8 mouse cellular contexts compared by ENCODE assay signal in genomic region chr13:59467591-59467990, GRCm38 (mm10).
DNase-seq lines count a peak whose midpoint lies in the region; ATAC-seq and TF ChIP-seq lines count a peak whose summit lies in the region.

No protein-coding gene starts in this region.

- 47% methylated on average over 3 of the region's 3 CpGs for WGBS in kidney, embryonic 15.5 days
- 24% methylated on average over 3 of the region's 3 CpGs for WGBS in lung, postnatal 0 days
- WGBS in intestine, embryonic 15.5 days, result 54% methylated on average over 3 of the region's 3 CpGs

- no peak for ATAC-seq in kidney, embryonic 15.5 days (replicated peaks; ENCODE audit: low FRiP score)
- ATAC-seq in lung, postnatal 0 days, result peak; percentile 93
- ATAC-seq in granulocyte monocyte progenitor cell, adult 5-6 weeks (replicated peaks; ENCODE audit: poor library complexity, severe bottlenecking), result no peak
- ATAC-seq in intestine, embryonic 15.5 days, result no peak

- DNase-seq in kidney, adult 11 months, result peak; percentile 32
- peak; percentile 53 for DNase-seq in adrenal gland, postnatal 25 days
- DNase-seq in frontal cortex, adult 2 months (ENCODE audit: extremely low spot score in 1 of 2, low spot score in 1 of 2), result peak; percentile 59 to 79
- peak; percentile 65 for DNase-seq in kidney, postnatal 10 days
- peak; percentile 83 for DNase-seq in lung, postnatal 0 days (ENCODE audit: low spot score)

- H3K9me3 ChIP-seq in kidney, embryonic 15.5 days (replicated peaks), result no peaks in the 10 kb centered on the region
- H3K9me3 ChIP-seq in lung, postnatal 0 days (ENCODE audit: low read length), result no peaks in the 10 kb centered on the region
- no peaks in the 10 kb centered on the region for H3K9me3 ChIP-seq in intestine, embryonic 15.5 days

- no peaks in the 10 kb centered on the region for H3K4me1 ChIP-seq in kidney, embryonic 15.5 days
- H3K4me1 ChIP-seq in lung, postnatal 0 days (ENCODE audit: insufficient read depth, low read depth, low read length), result no peaks in the 10 kb centered on the region
- H3K4me1 ChIP-seq in intestine, embryonic 15.5 days (replicated peaks), result no peaks in the 10 kb centered on the region

- H3K27ac ChIP-seq in kidney, embryonic 15.5 days, result no peak overlapping the region
- peak overlapping the region; percentile 35 for H3K27ac ChIP-seq in lung, postnatal 0 days (ENCODE audit: low read length)
- no peak overlapping the region for H3K27ac ChIP-seq in intestine, embryonic 15.5 days

- H3K9ac ChIP-seq in kidney, embryonic 15.5 days, result no peak overlapping the region
- H3K9ac ChIP-seq in lung, postnatal 0 days (replicated peaks; ENCODE audit: low read depth), result no peak overlapping the region
- H3K9ac ChIP-seq in intestine, embryonic 15.5 days, result no peak overlapping the region

- no peak overlapping the region for H3K4me2 ChIP-seq in kidney, embryonic 15.5 days
- no peak overlapping the region for H3K4me2 ChIP-seq in lung, postnatal 0 days (replicated peaks; ENCODE audit: low read depth, low read length)
- no peak overlapping the region for H3K4me2 ChIP-seq in intestine, embryonic 15.5 days (replicated peaks)

- H3K27me3 ChIP-seq in kidney, embryonic 15.5 days, result no peaks in the 10 kb centered on the region
- no peaks in the 10 kb centered on the region for H3K27me3 ChIP-seq in lung, postnatal 0 days (replicated peaks; ENCODE audit: insufficient read depth, low read length)
- H3K27me3 ChIP-seq in intestine, embryonic 15.5 days (replicated peaks), result no peaks in the 10 kb centered on the region

- H3K36me3 ChIP-seq in kidney, embryonic 15.5 days, result peaks cover 19% of the 10 kb centered on the region
- 0 out of 2 replicates have a peak, but pooled peaks cover 7% of the 10 kb centered on the region for H3K36me3 ChIP-seq in lung, postnatal 0 days (ENCODE audit: insufficient read depth, low read length)
- H3K36me3 ChIP-seq in intestine, embryonic 15.5 days, result 0 out of 2 replicates have a peak, but pooled peaks cover 5% of the 10 kb centered on the region

- H3K4me3 ChIP-seq in kidney, embryonic 15.5 days (replicated peaks), result no peak overlapping the region
- no peak overlapping the region for H3K4me3 ChIP-seq in lung, postnatal 0 days (ENCODE audit: low read depth, low read length)
- no peak overlapping the region for H3K4me3 ChIP-seq in intestine, embryonic 15.5 days (replicated peaks)

- no peak for TF ChIP-seq EP300 in lung, postnatal 0 days (IDR thresholded peaks at IDR 0.05)

- TF ChIP-seq CTCF in lung, postnatal 0 days (IDR thresholded peaks at IDR 0.05), result no peak

Comparison
In these comparisons a context has a peak if more than half of its experiments do, and no peak if none do; other contexts are left out.
1. DNase-seq: peak in every context shown above with its lines; median percentile 83 in lung, postnatal 0 days; 69 in frontal cortex, adult 2 months; 65 in kidney, postnatal 10 days; 53 in adrenal gland, postnatal 25 days; 32 in kidney, adult 11 months.